Mouse (Mus musculus): ENCODE measurements at regions not wholly inside any gene's neighbourhood (a gene's known extent, or its start where the extent isn't known, plus 50 kb on each side); places are given as distances from the start of the nearest gene placed in this dataset.

DNA sequence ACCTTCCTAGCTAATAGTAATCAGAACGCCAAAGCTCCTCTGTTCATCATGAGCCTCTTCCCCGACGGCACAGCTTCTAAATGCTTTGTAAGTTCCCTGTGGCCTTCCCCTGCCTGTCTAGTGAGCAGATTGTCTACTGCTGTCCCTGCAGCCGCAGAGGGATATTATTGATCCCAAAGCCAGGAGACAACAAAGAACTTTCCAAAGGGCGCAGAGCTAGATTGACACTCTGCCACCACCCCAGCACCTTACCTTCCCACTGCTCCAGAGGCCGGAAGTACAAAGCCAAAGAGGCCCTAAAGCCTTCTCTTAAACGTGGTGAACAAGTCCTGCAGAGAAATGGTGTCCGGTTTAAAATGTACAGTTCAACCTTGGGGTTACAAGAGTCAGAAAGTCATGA, 1310.3 kb upstream of the A1bg start:
- no peaks in the 10 kb centered on the region for H3K27me3 ChIP-seq (ENCODE audit: control insufficient read depth, insufficient read depth, low read length)
- DNase-seq (ENCODE audit: low read depth in 1 of 2, low spot score in 2 of 2) = no peak
- TF ChIP-seq CTCF (IDR thresholded peaks at IDR 0.05; ENCODE audit: extremely low read depth, insufficient read depth, insufficient read length, insufficient replicate concordance) (no peak), POLR2A (IDR thresholded peaks at IDR 0.05; ENCODE audit: low read depth, low read length) (no peak)
- 87% methylated on average over 8 of the region's 8 CpGs for WGBS
- H3K4me1 ChIP-seq (ENCODE audit: control insufficient read depth, insufficient read depth, insufficient read length) = no peaks in the 10 kb centered on the region
- H3K4me3 ChIP-seq (ENCODE audit: extremely low read depth, insufficient read depth, insufficient read length) = no peak overlapping the region
- H3K36me3 ChIP-seq (ENCODE audit: control insufficient read depth, insufficient read depth, low read length) = no peaks in the 10 kb centered on the region
- H3K27ac ChIP-seq (ENCODE audit: insufficient read depth, low read length) = no peak overlapping the region

- no peak overlapping the region for H3K4me3 ChIP-seq (ENCODE audit: extremely low read depth, insufficient read depth, insufficient read length)
- 90% methylated on average over 2 of the region's 2 CpGs for WGBS
- H3K27ac ChIP-seq (ENCODE audit: insufficient read depth, low read length) = no peak overlapping the region
- TF ChIP-seq CTCF (IDR thresholded peaks at IDR 0.05; ENCODE audit: extremely low read depth, insufficient read depth, insufficient read length, insufficient replicate concordance) = no peak
- no peak for TF ChIP-seq POLR2A (IDR thresholded peaks at IDR 0.05; ENCODE audit: low read depth, low read length)
- no peaks in the 10 kb centered on the region for H3K27me3 ChIP-seq (ENCODE audit: control insufficient read depth, insufficient read depth, low read length)
- no peaks in the 10 kb centered on the region for H3K4me1 ChIP-seq (ENCODE audit: control insufficient read depth, insufficient read depth, insufficient read length)
- H3K36me3 ChIP-seq (ENCODE audit: control insufficient read depth, insufficient read depth, low read length) = no peaks in the 10 kb centered on the region
- DNase-seq (ENCODE audit: low read depth in 1 of 2, low spot score in 2 of 2) = no peak
These were observed 1308.9 kb upstream of the A1bg start for GRCm38 (mm10) chr15:62231709-62232108.

DNA sequence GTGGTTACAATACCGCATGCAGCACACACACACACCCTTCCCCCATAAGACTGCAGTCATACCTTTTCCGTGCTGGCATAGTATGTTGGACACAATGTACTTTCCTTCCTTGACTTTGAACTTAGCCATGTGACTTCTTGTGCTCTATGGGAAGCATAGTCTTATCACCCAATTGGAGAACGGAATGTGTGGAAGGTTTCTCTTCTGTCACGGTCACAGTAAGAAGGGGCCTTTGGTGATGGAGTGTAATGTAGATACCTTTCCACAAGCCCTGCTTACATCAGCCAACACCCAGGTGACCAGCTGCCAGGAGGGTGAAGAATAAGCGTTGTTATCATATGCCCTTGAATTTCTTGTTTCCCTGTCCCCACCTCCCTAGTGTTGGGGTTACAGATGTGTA, 1308.0 kb upstream of the A1bg start:
- WGBS = 95% methylated on average over 5 of the region's 5 CpGs
- H3K27ac ChIP-seq (ENCODE audit: insufficient read depth, low read length) = no peak overlapping the region
- no peaks in the 10 kb centered on the region for H3K27me3 ChIP-seq (ENCODE audit: control insufficient read depth, insufficient read depth, low read length)
- no peak for DNase-seq (ENCODE audit: low read depth in 1 of 2, low spot score in 2 of 2)
- no peaks in the 10 kb centered on the region for H3K36me3 ChIP-seq (ENCODE audit: control insufficient read depth, insufficient read depth, low read length)
- no peak for TF ChIP-seq CTCF (IDR thresholded peaks at IDR 0.05; ENCODE audit: extremely low read depth, insufficient read depth, insufficient read length, insufficient replicate concordance)
- TF ChIP-seq POLR2A (IDR thresholded peaks at IDR 0.05; ENCODE audit: low read depth, low read length) = no peak
- H3K4me3 ChIP-seq (ENCODE audit: extremely low read depth, insufficient read depth, insufficient read length) = no peak overlapping the region
- no peaks in the 10 kb centered on the region for H3K4me1 ChIP-seq (ENCODE audit: control insufficient read depth, insufficient read depth, insufficient read length)

DNA sequence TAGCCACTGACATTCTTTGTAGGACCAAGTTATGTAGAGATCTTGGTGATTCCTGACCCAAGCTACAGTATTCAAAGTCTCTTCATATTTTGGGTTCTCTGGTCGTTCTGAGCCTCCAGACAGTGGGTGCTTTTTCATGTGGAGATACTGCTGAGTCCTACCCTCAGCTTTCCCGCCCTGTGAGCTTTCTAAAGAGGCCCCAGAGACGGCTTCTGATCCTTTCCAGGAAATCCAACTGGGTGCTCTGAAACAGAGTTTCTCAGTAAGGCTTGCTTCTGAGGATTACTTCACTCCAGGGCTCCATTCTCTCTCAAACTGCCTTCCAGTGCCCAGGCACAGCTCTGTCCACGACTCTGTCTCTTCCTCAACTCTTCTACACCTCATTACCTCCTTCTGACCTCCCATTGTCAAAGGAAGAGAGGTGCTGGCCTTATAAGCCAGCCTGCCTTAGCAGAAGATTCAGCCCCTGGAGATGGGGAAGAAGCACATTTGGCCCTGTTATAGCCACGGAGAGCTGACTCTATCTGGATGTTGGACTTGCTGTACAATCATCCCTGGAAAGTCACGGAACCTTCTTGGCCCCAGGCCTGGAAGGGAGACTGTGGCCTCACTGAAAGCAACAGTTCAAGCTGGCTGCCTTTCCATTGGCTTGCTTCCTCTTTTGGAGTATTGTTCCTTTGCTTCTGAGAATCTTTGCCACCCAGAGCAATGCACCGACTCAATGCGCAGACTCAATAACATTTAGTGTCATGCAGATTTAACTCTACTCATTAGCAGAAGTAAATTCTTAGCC, 1306.9 kb upstream of the A1bg start:
- H3K4me3 ChIP-seq (ENCODE audit: extremely low read depth, insufficient read depth, insufficient read length) = no peak overlapping the region
- no peak for DNase-seq (ENCODE audit: low read depth in 1 of 2, low spot score in 2 of 2)
- H3K4me1 ChIP-seq (ENCODE audit: control insufficient read depth, insufficient read depth, insufficient read length) = peaks cover 1% of the 10 kb centered on the region; the same call in 1 of the 2 replicates
- no peaks in the 10 kb centered on the region for H3K36me3 ChIP-seq (ENCODE audit: control insufficient read depth, insufficient read depth, low read length)
- TF ChIP-seq CTCF (IDR thresholded peaks at IDR 0.05; ENCODE audit: extremely low read depth, insufficient read depth, insufficient read length, insufficient replicate concordance) (no peak), POLR2A (IDR thresholded peaks at IDR 0.05; ENCODE audit: low read depth, low read length) (no peak)
- no peak overlapping the region for H3K27ac ChIP-seq (ENCODE audit: insufficient read depth, low read length)
- H3K27me3 ChIP-seq (ENCODE audit: control insufficient read depth, insufficient read depth, low read length) = no peaks in the 10 kb centered on the region
- 74% methylated on average over 8 of the region's 8 CpGs for WGBS

DNA sequence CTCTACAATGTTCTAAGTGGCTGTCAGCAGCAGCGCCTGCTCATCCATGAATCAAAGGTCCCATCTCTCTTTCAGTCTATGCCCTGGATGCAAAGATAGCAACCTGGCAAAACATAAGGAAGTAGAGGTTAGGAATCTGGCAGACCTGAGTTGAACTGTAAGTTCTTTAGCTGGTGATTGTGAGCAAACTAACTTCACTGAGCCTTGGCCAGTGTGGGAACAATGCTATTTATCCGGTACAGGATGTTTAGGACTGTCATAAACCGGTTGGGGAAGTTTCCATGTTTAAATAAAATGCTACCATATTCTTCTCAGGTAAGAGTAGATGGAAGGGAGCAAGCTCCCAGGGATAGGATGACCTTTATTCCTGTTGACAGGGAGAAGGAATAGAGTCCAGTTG, 1306.2 kb upstream of the A1bg start:
- no peak for DNase-seq (ENCODE audit: low read depth in 1 of 2, low spot score in 2 of 2)
- peaks cover 5% of the 10 kb centered on the region; the same call in 1 of the 2 replicates for H3K4me1 ChIP-seq (ENCODE audit: control insufficient read depth, insufficient read depth, insufficient read length)
- TF ChIP-seq CTCF (IDR thresholded peaks at IDR 0.05; ENCODE audit: extremely low read depth, insufficient read depth, insufficient read length, insufficient replicate concordance) (no peak), POLR2A (IDR thresholded peaks at IDR 0.05; ENCODE audit: low read depth, low read length) (no peak)
- no peak overlapping the region for H3K27ac ChIP-seq (ENCODE audit: insufficient read depth, low read length)
- no peak overlapping the region for H3K4me3 ChIP-seq (ENCODE audit: extremely low read depth, insufficient read depth, insufficient read length)
- 90% methylated on average over 3 of the region's 3 CpGs for WGBS
- H3K27me3 ChIP-seq (ENCODE audit: control insufficient read depth, insufficient read depth, low read length) = no peaks in the 10 kb centered on the region
- H3K36me3 ChIP-seq (ENCODE audit: control insufficient read depth, insufficient read depth, low read length) = no peaks in the 10 kb centered on the region

- no peak for DNase-seq (ENCODE audit: low read depth in 1 of 2, low spot score in 2 of 2)
- TF ChIP-seq POLR2A (IDR thresholded peaks at IDR 0.05; ENCODE audit: low read depth, low read length) (no peak), CTCF (IDR thresholded peaks at IDR 0.05; ENCODE audit: extremely low read depth, insufficient read depth, insufficient read length, insufficient replicate concordance) (no peak)
- Histone ChIP-seq H3K4me3 (ENCODE audit: extremely low read depth, insufficient read depth, insufficient read length) (no peak overlapping the region), H3K4me1 (ENCODE audit: control insufficient read depth, insufficient read depth, insufficient read length) (peaks cover 5% of the 10 kb centered on the region; the same call in 1 of the 2 replicates), H3K27ac (ENCODE audit: insufficient read depth, low read length) (no peak overlapping the region), H3K27me3 (ENCODE audit: control insufficient read depth, insufficient read depth, low read length) (no peaks in the 10 kb centered on the region), H3K36me3 (ENCODE audit: control insufficient read depth, insufficient read depth, low read length) (no peaks in the 10 kb centered on the region)
These were observed 1302.0 kb upstream of the A1bg start for GRCm38 (mm10) chr15:62224798-62225197.

DNA sequence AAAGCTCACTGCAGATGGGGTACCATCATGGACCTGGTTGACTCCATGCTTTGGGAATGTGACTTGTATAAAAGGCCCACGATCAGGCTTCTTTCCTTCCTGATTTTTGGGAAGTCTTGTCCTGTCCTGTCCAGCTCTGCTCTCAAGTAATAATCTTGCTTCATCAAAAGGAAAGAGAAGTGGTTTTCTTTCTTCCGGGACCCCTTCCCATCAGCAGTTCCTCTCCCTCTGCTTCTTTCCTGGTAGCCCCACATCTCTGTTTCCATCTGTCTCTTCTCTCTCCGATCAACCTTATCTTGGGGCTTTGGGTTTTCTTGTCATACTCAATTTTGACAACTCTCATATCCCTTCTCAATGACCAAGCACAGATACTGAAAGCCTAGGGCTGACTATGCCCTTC, 1301.4 kb upstream of the A1bg start:
- H3K27me3 ChIP-seq (ENCODE audit: control insufficient read depth, insufficient read depth, low read length) = no peaks in the 10 kb centered on the region
- no peak overlapping the region for H3K4me3 ChIP-seq (ENCODE audit: extremely low read depth, insufficient read depth, insufficient read length)
- no peaks in the 10 kb centered on the region for H3K36me3 ChIP-seq (ENCODE audit: control insufficient read depth, insufficient read depth, low read length)
- H3K27ac ChIP-seq (ENCODE audit: insufficient read depth, low read length) = no peak overlapping the region
- TF ChIP-seq POLR2A (IDR thresholded peaks at IDR 0.05; ENCODE audit: low read depth, low read length) (no peak), CTCF (IDR thresholded peaks at IDR 0.05; ENCODE audit: extremely low read depth, insufficient read depth, insufficient read length, insufficient replicate concordance) (no peak)
- WGBS = 84% methylated on average over 3 of the region's 3 CpGs
- peaks cover 5% of the 10 kb centered on the region; the same call in 1 of the 2 replicates for H3K4me1 ChIP-seq (ENCODE audit: control insufficient read depth, insufficient read depth, insufficient read length)
- DNase-seq (ENCODE audit: low read depth in 1 of 2, low spot score in 2 of 2) = no peak

Data from spleen, adult 2 months (tissue).